Comparison of ENCODE assay signal across 8 mouse cellular contexts in genomic region chr6:85369181-85369860, GRCm38 (mm10). TPM values are rescaled to one million over a fixed set of nuclear protein-coding genes. Genes with fewer than 3 reads are reported as not detected.
DNase-seq lines count a peak whose midpoint lies in the region; ATAC-seq lines count a peak whose summit lies in the region.

No protein-coding gene starts in this region.

- H3K4me1 ChIP-seq in intestine, embryonic 15.5 days (replicated peaks) = peaks cover 50% of the 10 kb centered on the region
- H3K4me1 ChIP-seq in forebrain, embryonic 14.5 days (ENCODE audit: control insufficient read depth, insufficient read depth, low read length) = peaks cover 26% of the 10 kb centered on the region; the same call in 1 of the 2 replicates

- 0 out of 2 replicates have a peak overlapping the region, but pooled peaks have one; percentile 5 for H3K4me2 ChIP-seq in intestine, embryonic 15.5 days (replicated peaks)
- no peak overlapping the region for H3K4me2 ChIP-seq in forebrain, embryonic 14.5 days (ENCODE audit: low read length)

- H3K27me3 ChIP-seq in intestine, embryonic 15.5 days (replicated peaks) = no peaks in the 10 kb centered on the region
- H3K27me3 ChIP-seq in forebrain, embryonic 14.5 days (replicated peaks; ENCODE audit: control insufficient read depth, insufficient read depth, low read length) = no peaks in the 10 kb centered on the region

- H3K9ac ChIP-seq in intestine, embryonic 15.5 days = no peak overlapping the region
- no peak overlapping the region for H3K9ac ChIP-seq in forebrain, embryonic 14.5 days (ENCODE audit: low read length)

- 65% methylated on average over 5 of the region's 5 CpGs for WGBS in intestine, embryonic 15.5 days
- 76% methylated on average over 5 of the region's 5 CpGs for WGBS in forebrain, embryonic 14.5 days

- no peak for ATAC-seq in intestine, embryonic 15.5 days
- ATAC-seq in forebrain, embryonic 14.5 days = no peak

- peak; percentile 64 for DNase-seq in testis, postnatal 10 days (ENCODE audit: low spot score)
- no peak for DNase-seq in testis, postnatal 14 days (ENCODE audit: low spot score)
- DNase-seq in gastrocnemius, adult 8-10 months (ENCODE audit: low spot score in 2 of 2) = peak; percentile 47 to 69
- DNase-seq in lung, postnatal 36 days = peak; percentile 78
- DNase-seq in forebrain, embryonic 14.5 days (ENCODE audit: low spot score) = no peak
- DNase-seq in thymus, postnatal 14 days = no peak
- no peak for DNase-seq in cerebellum, adult 18-20 months

- H3K9me3 ChIP-seq in intestine, embryonic 15.5 days = no peaks in the 10 kb centered on the region
- no peaks in the 10 kb centered on the region for H3K9me3 ChIP-seq in forebrain, embryonic 14.5 days (replicated peaks; ENCODE audit: control insufficient read depth, low read length)

- no peaks in the 10 kb centered on the region for H3K36me3 ChIP-seq in intestine, embryonic 15.5 days
- H3K36me3 ChIP-seq in forebrain, embryonic 14.5 days (ENCODE audit: control insufficient read depth, insufficient read depth, low read length) = no peaks in the 10 kb centered on the region

- H3K4me3 ChIP-seq in intestine, embryonic 15.5 days (replicated peaks) = no peak overlapping the region
- H3K4me3 ChIP-seq in forebrain, embryonic 14.5 days (ENCODE audit: low read depth, low read length) = no peak overlapping the region

- H3K27ac ChIP-seq in intestine, embryonic 15.5 days = no peak overlapping the region
- no peak overlapping the region for H3K27ac ChIP-seq in forebrain, embryonic 14.5 days (ENCODE audit: low read depth, low read length)

RNA-seq across cellular contexts. Expression of gene Rab11fip5, which starts 5.1 kb away (rescaled TPM):
- 10 to 100 TPM; 23.8 to 35.6 (median 30.0) TPM for total RNA-seq in gastrocnemius, adult 8-10 months (2022)
- 12.0 and 14.7 TPM in 2 replicates for polyA plus RNA-seq in intestine, embryonic 15.5 days (2015; fragmentation: Nextera tagmentation; extraction: Ambion mirVana)
- 9.2 and 12.7 TPM in 2 replicates for polyA plus RNA-seq in forebrain, embryonic 14.5 days (2014; fragmentation: Nextera tagmentation; extraction: Ambion mirVana)

RNA-seq across cellular contexts. Expression of gene Sfxn5, which starts 36.1 kb away (rescaled TPM):
- 1 to 10 TPM; 4.2 to 6.0 (median 5.5) TPM for total RNA-seq in gastrocnemius, adult 8-10 months (2022)
- 6.7 and 7.7 TPM in 2 replicates for polyA plus RNA-seq in intestine, embryonic 15.5 days (2015; fragmentation: Nextera tagmentation; extraction: Ambion mirVana)
- polyA plus RNA-seq in forebrain, embryonic 14.5 days (2014; fragmentation: Nextera tagmentation; extraction: Ambion mirVana) = 15.2 and 15.7 TPM in 2 replicates

RNA-seq across cellular contexts. Expression of gene Noto, which starts 54.4 kb away (rescaled TPM):
- not detected for total RNA-seq in gastrocnemius, adult 8-10 months (2022)
- polyA plus RNA-seq in intestine, embryonic 15.5 days (2015; fragmentation: Nextera tagmentation; extraction: Ambion mirVana) = not detected in 2 replicates
- not detected in 2 replicates for polyA plus RNA-seq in forebrain, embryonic 14.5 days (2014; fragmentation: Nextera tagmentation; extraction: Ambion mirVana)

Comparison
In these comparisons a context has a peak if more than half of its experiments do, and no peak if none do; other contexts are left out.
1. DNase-seq: peak in testis, postnatal 10 days (single experiment), gastrocnemius, adult 8-10 months (2 of 2) and lung, postnatal 36 days (single experiment); none in testis, postnatal 14 days (single experiment), forebrain, embryonic 14.5 days (single experiment), thymus, postnatal 14 days (single experiment) and cerebellum, adult 18-20 months (0 of 2).